Mouse (Mus musculus) midbrain, embryonic 10.5 days (tissue): ENCODE measurements around the gene Mgp. TPM values are rescaled to one million over a fixed set of nuclear protein-coding genes. Genes with fewer than 3 reads are reported as not detected.
A peak's percentile ranks its signal among the peaks of the same experiment; 100 is the strongest.

Experiments used
- DNase-seq: peaks from one replicate; pipeline ENCODE4 v3.0.0-alpha.2; 2017; ENCODE audit warnings: low spot score
- H3K27ac ChIP-seq: fragments of 300-500 bp; sonication (generic); replicated peaks from 2 replicates; pipeline ENCODE4 v1.5.1; 2016; ENCODE audit warnings: mild to moderate bottlenecking
- H3K27me3 ChIP-seq: fragments of 300-500 bp; sonication (generic); 2 replicates; pipeline ENCODE4 v1.6.1; 2016; ENCODE audit warnings: low read depth, mild to moderate bottlenecking; ENCODE audit not compliant: poor library complexity, severe bottlenecking
- H3K36me3 ChIP-seq: fragments of 300-500 bp; sonication (generic); 2 replicates; pipeline ENCODE4 v1.6.1; 2016; ENCODE audit warnings: mild to moderate bottlenecking, moderate library complexity
- H3K4me1 ChIP-seq: fragments of 300-500 bp; sonication (generic); 2 replicates; pipeline ENCODE4 v1.6.1; 2016
- H3K4me3 ChIP-seq: fragments of 300-500 bp; sonication (generic); 2 replicates; pipeline ENCODE4 v1.5.1; 2016; ENCODE audit warnings: mild to moderate bottlenecking, moderate library complexity
- H3K9me3 ChIP-seq: fragments of 300-500 bp; sonication (generic); replicated peaks from 2 replicates; pipeline ENCODE4 v1.6.1; 2016; ENCODE audit warnings: mild to moderate bottlenecking
- WGBS: fragments of 180-500 bp; shearing (Covaris S2); methylation state at CpG from one replicate; pipeline ENCODE4 v1.1.7; 2016; 5-methylcytosine and 5-hydroxymethylcytosine counted together
- polyA plus RNA-seq: library from polyadenylated mRNA; unstranded; fragments of >200 nt; fragmentation: Nextera tagmentation; extraction: Ambion mirVana; gene quantifications from 2 replicates; pipeline ENCODE4 v1.2.1, GENCODE M21; 2016

Mgp gene
- polyA plus RNA-seq, 1 experiment from 2014 or later: 1.1 TPM

- H3K27me3 ChIP-seq: no peaks in the 10 kb centered on the region
- no peaks in the 10 kb centered on the region for H3K9me3 ChIP-seq
- 79% methylated on average over 18 of the region's 18 CpGs for WGBS
- peak; percentile 14 for DNase-seq
- no peak within 1 kb of the TSS for H3K4me3 ChIP-seq
- H3K4me1 ChIP-seq: peaks cover 6% of the 10 kb centered on the region; the same call in 1 of the 2 replicates
- peak within 1 kb of the TSS; percentile 34; the same call in 1 of the 2 replicates for H3K27ac ChIP-seq
- H3K36me3 ChIP-seq: no peaks in the 10 kb centered on the region
These were observed 18.3 kb downstream of the Mgp start, which contains the start of gene Art4 for GRCm38 (mm10) chr6:136857186-136857872. TSS of gene Art4 (minus strand) at chr6:136857733.

DNA sequence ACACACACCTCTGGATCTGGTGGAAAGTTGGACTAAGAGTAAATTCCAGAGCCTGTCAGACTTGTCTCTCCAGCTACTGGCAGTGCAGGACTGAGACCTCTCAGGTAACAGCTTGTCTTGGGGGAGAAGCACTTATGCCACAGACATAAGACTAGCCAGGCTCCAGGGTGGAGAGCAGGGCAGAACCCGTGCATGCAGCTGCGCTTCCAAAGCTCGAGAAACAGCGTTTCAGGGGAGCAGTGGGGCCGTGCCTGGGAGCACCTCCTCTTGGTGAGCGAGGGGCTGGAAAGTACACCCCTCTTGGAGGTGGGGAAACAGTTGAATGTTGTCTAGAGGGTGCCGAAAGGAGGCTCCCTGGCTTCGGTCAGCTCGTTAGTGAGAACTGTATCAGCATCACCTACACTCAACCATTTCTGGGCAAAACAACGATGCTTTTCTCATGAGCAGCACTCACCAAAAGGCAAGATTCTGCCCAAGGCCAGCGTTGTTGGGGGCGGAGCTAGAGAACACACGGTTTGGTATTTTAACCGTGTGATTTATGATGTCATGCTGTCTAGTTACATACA lies 19.5 kb downstream of the Mgp start:
- no peaks in the 10 kb centered on the region for H3K9me3 ChIP-seq
- no peak overlapping the region for H3K4me3 ChIP-seq
- peaks cover 7% of the 10 kb centered on the region; the same call in 1 of the 2 replicates for H3K4me1 ChIP-seq
- no peak overlapping the region for H3K27ac ChIP-seq
- H3K27me3 ChIP-seq: no peaks in the 10 kb centered on the region
- H3K36me3 ChIP-seq: no peaks in the 10 kb centered on the region
- DNase-seq: no peak
- 76% methylated on average over 14 of the region's 14 CpGs for WGBS

- no peak for DNase-seq
- 89% methylated on average over 2 of the region's 2 CpGs for WGBS
- Histone ChIP-seq H3K36me3 (no peaks in the 10 kb centered on the region), H3K4me3 (no peak overlapping the region), H3K9me3 (no peaks in the 10 kb centered on the region), H3K27ac (no peak overlapping the region), H3K27me3 (no peaks in the 10 kb centered on the region), H3K4me1 (peaks cover 7% of the 10 kb centered on the region; the same call in 1 of the 2 replicates)
These were observed 20.4 kb downstream of the Mgp start for GRCm38 (mm10) chr6:136855183-136855582.

- DNase-seq: no peak
- no peak overlapping the region for H3K4me3 ChIP-seq
- WGBS: 91% methylated on average over 11 of the region's 11 CpGs
- peaks cover 7% of the 10 kb centered on the region; the same call in 1 of the 2 replicates for H3K4me1 ChIP-seq
- H3K9me3 ChIP-seq: no peaks in the 10 kb centered on the region
- H3K36me3 ChIP-seq: no peaks in the 10 kb centered on the region
- no peak overlapping the region for H3K27ac ChIP-seq
- no peaks in the 10 kb centered on the region for H3K27me3 ChIP-seq
These were observed 21.3 kb downstream of the Mgp start for GRCm38 (mm10) chr6:136854361-136854781.

GRCm38 (mm10) chr6:136852762-136853161 lies 22.9 kb downstream of the Mgp start:
- no peaks in the 10 kb centered on the region for H3K27me3 ChIP-seq
- H3K36me3 ChIP-seq: no peaks in the 10 kb centered on the region
- no peak overlapping the region for H3K4me3 ChIP-seq
- DNase-seq: no peak
- H3K4me1 ChIP-seq: peaks cover 7% of the 10 kb centered on the region; the same call in 1 of the 2 replicates
- H3K9me3 ChIP-seq: no peaks in the 10 kb centered on the region
- WGBS: 64% methylated on average over 3 of the region's 3 CpGs
- H3K27ac ChIP-seq: no peak overlapping the region; the same call in 1 of the 2 replicates

GRCm38 (mm10) chr6:136852348-136852747 lies 23.3 kb downstream of the Mgp start:
- H3K27ac ChIP-seq: no peak overlapping the region; the same call in 1 of the 2 replicates

GRCm38 (mm10) chr6:136850267-136850666 lies 25.4 kb downstream of the Mgp start:
- H3K4me3 ChIP-seq: no peak overlapping the region
- H3K9me3 ChIP-seq: no peaks in the 10 kb centered on the region
- no peak for DNase-seq
- H3K36me3 ChIP-seq: no peaks in the 10 kb centered on the region
- WGBS: 84% methylated on average over 6 of the region's 6 CpGs
- H3K4me1 ChIP-seq: peaks cover 7% of the 10 kb centered on the region; the same call in 1 of the 2 replicates
- no peak overlapping the region for H3K27ac ChIP-seq
- no peaks in the 10 kb centered on the region for H3K27me3 ChIP-seq

More at GRCm38 (mm10) chr6:136852348-136852747, 23.3 kb downstream of the Mgp start:
- H3K4me3 ChIP-seq: no peak overlapping the region
- H3K36me3 ChIP-seq: no peaks in the 10 kb centered on the region
- peaks cover 7% of the 10 kb centered on the region; the same call in 1 of the 2 replicates for H3K4me1 ChIP-seq
- DNase-seq: no peak
- no peaks in the 10 kb centered on the region for H3K27me3 ChIP-seq
- 84% methylated on average over 4 of the region's 4 CpGs for WGBS
- H3K9me3 ChIP-seq: no peaks in the 10 kb centered on the region

- WGBS: 87% methylated on average over 5 of the region's 5 CpGs
- H3K36me3 ChIP-seq: no peaks in the 10 kb centered on the region
- no peaks in the 10 kb centered on the region for H3K27me3 ChIP-seq
- H3K4me1 ChIP-seq: peaks cover 7% of the 10 kb centered on the region; the same call in 1 of the 2 replicates
- H3K9me3 ChIP-seq: no peaks in the 10 kb centered on the region
- no peak for DNase-seq
- no peak overlapping the region for H3K27ac ChIP-seq
- H3K4me3 ChIP-seq: no peak overlapping the region
These were observed 26.7 kb downstream of the Mgp start for GRCm38 (mm10) chr6:136848971-136849370.

DNA sequence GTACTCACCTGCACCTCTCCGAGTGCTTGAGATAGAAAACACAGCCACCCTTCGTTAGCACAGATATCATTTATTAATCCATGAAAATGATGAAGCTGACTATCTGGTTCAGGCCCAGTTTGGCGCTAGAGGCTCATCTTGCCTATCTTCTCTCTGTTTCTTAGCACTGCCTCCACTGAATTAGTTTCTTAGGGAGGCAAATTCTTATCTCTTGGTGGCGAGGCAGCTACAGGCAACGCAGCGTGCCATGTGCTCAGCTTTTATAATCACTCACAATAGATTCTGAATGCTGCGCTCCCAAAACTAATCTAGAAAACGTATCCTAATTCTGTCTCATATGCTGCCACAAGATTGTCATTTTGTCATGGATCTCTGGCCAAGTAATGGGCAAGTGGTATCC lies 27.2 kb downstream of the Mgp start:
- no peak for DNase-seq
- Histone ChIP-seq H3K27me3 (no peaks in the 10 kb centered on the region), H3K4me1 (peaks cover 7% of the 10 kb centered on the region; the same call in 1 of the 2 replicates), H3K36me3 (no peaks in the 10 kb centered on the region), H3K9me3 (no peaks in the 10 kb centered on the region), H3K27ac (no peak overlapping the region), H3K4me3 (no peak overlapping the region)
- 93% methylated on average over 8 of the region's 8 CpGs for WGBS

- Histone ChIP-seq H3K27me3 (no peaks in the 10 kb centered on the region), H3K27ac (no peak overlapping the region), H3K4me3 (no peak overlapping the region), H3K4me1 (peaks cover 6% of the 10 kb centered on the region; the same call in 1 of the 2 replicates), H3K36me3 (no peaks in the 10 kb centered on the region), H3K9me3 (no peaks in the 10 kb centered on the region)
- 24% methylated on average over 2 of the region's 2 CpGs for WGBS
- DNase-seq: peak; percentile 43
These were observed 27.8 kb downstream of the Mgp start for GRCm38 (mm10) chr6:136847790-136848189.

DNA sequence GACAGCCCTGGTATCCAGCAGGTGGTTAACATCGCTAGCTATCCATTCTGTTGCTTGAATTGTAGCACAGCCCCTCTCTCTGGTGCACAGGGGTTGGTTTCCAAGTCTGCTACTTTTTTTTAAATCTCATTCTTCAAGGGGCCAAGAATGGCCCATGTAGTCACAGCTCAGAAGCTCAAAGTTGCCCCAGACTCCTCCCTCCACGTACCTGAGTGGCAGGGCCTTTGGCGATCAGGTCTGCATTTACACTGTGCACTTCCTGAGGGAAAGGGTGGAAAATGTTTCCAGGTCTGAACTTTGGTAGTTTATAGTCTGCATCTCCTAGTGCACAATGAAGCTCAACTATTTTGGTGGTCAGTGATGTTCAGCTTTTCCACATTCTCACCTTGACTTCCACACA lies 28.4 kb downstream of the Mgp start:
- Histone ChIP-seq H3K36me3 (no peaks in the 10 kb centered on the region), H3K27ac (no peak overlapping the region), H3K9me3 (no peaks in the 10 kb centered on the region), H3K27me3 (no peaks in the 10 kb centered on the region), H3K4me3 (no peak overlapping the region), H3K4me1 (0 out of 2 replicates have a peak, but pooled peaks cover under 1% of the 10 kb centered on the region)
- WGBS: 89% methylated on average over 3 of the region's 3 CpGs
- no peak for DNase-seq

- H3K9me3 ChIP-seq: no peaks in the 10 kb centered on the region
- WGBS: 80% methylated on average over 5 of the region's 5 CpGs
- H3K4me1 ChIP-seq: no peaks in the 10 kb centered on the region
- DNase-seq: no peak
- no peaks in the 10 kb centered on the region for H3K36me3 ChIP-seq
- no peak overlapping the region for H3K27ac ChIP-seq
- H3K4me3 ChIP-seq: no peak overlapping the region
- no peaks in the 10 kb centered on the region for H3K27me3 ChIP-seq
These were observed 29.7 kb downstream of the Mgp start for GRCm38 (mm10) chr6:136845706-136846480.
